Mouse (Mus musculus): ENCODE measurements around the gene Ttc7. TPM values are rescaled to one million over a fixed set of nuclear protein-coding genes. Genes with fewer than 3 reads are reported as not detected.
"Not testable (repeated sequence)": the region's sequence is repeated elsewhere in the genome, so short reads cannot be mapped to it uniquely, and the experiment has no call there.

Gene Ttc7
- total RNA-seq, 2 experiments from 2014 or later: 47.8 to 58.5 TPM

DNA sequence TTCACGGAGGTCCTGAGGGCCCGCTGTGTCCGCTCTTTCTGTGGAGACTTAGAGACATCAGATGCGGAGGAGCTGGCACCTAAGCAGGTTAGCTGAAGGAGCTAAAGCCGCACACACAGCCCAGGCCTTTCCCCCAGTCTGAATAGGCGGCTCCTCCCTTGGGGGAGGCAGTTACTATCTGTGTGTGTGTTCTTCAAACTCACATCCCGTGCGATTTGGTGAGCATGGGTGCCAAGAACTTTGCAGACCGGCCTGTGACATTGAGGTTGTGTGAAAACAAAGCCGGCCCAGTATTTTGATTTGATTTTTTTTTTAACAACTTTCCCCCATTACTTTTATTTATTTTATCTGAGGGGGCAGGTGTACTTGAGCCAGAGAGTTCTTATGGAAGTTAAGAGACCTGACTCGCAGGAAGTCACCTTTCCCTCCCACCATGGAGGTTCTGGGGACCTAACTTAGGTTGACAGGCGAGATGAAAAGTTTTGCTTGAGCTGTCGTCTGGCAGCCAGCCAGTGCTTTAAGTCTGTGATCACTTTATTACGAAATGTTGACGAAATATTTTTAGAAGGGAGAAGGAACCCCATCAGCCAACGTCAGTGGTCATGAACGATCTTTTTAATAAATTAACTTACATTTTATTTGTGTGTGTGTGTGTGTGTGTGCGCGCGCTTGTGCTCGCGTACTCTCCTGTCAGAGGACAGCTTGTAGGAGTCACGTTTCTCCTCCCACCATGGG, 3.2 kb downstream of the Ttc7 start:
- no peak for ATAC-seq (replicated peaks; ENCODE audit: poor library complexity)

DNA sequence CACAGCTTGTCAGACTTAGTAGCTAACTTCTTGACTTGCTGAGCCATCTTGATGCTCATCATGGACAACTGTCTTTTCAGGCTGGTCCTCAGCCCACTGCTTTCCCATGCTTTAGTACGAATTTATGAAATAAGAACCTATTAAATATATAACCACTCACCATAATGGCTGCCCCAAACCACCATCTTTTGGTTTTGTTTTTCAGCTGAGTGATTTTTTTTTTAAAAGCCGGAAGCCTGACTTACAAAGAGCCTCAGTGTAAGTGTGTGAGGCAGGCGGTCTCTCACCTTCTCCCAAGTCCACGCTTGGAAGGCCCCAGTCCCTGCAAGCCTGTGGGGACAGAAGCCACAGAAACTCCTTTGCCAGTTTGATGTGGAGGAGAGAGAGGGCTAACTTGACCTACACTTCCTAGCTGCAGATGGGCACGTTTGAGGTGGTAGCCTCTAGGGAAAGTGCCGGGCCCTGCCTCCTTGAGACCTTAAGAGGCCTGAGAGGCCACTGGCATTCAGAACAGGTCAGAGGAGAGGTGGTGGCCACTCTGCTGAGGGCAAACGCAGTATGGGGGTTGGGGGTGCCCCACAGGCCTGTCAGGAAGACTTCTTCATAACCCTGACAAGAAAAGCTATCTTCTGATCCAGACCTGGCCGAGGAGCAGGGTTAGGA, 3.9 kb downstream of the Ttc7 start:
- ATAC-seq (replicated peaks; ENCODE audit: poor library complexity): no peak

DNA sequence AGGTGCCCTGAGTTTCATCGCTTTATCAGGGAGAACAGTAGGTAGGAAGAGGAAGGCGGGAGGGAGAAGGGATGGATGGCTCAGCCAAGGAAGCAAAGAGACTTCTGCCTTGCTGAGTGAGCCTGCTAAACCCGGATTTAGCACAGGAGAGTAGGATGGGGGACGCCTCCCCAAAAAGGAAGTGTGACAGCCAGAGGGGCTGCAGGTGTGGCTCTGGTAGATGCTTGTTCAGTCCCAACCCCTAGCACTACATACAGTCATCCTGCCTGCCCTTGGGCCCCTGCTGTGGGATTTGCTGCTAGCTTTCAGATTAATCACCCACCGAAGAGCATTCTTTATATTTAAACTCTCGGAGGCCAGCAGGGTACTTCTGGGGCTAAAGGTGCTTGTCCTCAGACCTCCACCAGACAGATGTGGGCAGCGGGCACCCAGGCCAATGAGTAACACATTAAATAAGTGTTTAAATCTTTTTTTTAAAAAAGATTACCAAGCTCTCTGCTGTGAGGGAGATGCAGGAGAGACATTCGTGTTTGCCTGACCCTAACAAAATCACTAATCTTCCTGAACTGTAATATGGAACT, 4.6 kb downstream of the Ttc7 start:
- no peak for ATAC-seq (replicated peaks; ENCODE audit: poor library complexity)

DNA sequence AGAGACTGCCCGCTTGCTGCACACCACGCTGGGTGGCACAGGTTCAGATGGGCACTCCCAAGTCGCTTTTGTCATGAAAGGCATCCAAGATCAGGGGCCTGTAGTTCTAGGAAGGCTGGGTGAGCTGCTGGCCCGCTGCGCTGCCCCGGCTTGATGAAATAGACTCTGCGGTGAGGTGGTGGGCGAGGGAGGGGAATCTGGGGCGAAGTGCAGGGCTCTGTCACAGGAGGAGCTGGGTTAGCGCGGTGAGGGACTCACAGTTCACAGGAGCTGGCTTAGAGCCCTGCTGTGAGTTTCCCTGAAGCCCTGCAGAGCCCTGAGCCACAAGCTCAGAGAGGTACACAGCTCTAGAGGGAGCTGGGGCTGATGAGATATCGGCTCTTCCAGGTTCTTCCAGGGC, 5.4 kb downstream of the Ttc7 start:
- no peak for ATAC-seq (replicated peaks; ENCODE audit: poor library complexity)

DNA sequence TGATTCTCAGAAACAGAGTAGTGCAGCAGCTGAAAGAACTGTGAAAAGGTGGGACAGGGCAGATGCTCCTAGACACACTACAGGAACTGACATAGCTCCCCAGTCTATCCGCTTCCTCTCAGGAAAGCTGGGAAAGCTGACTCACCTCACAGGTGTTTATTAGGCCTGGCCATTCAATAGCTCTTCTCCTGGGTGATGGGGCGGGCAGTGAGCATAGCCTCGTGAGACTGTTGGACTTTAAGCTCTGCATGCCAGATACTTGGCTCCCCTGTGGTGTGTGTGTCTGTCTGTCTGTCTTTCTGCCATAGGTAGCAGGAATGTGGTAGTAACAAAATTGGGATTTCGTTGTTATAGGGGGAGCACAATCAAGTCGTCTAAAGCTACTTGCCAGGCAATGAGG, 6.7 kb downstream of the Ttc7 start:
- no peak for ATAC-seq (replicated peaks; ENCODE audit: poor library complexity)

DNA sequence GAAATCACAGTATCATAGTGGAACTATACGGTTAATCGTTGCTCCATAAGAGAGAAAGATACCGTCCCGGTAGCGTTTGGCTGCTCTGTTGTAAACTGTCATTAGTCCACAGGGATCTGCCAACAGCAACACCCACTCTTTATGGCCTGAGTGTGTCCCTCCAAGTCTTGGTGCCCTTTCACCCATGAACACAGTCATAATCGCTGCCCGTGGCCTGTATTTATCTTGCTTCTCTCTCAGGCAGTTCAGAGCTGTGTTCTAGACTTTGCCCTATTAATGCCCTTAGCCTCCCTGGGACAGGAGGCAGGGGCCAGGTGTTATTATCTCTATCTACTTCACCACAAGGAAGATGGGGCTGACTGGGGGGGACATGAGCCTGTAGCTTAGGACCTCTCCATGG, 8.4 kb downstream of the Ttc7 start:
- ATAC-seq (replicated peaks; ENCODE audit: poor library complexity): no peak

DNA sequence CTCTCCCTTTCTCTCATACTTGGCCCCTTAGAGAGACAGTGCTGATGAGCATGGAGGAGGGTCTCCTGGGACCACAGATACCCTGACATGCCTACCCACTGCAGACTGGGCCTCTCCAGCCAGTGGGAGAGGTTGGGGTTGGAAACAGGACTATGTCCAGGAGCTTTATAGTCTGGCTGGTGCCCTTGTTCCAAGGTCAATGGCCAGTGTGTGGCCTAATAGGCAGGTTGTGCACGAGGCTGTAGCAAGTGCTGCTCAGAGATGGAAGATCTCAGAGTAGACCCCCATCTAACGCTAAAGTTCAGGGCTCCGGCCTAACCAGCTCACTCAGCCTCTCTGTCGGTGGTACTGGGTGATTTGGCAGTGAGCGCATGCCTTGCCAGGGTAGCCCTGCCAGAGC, 9.1 kb downstream of the Ttc7 start:
- no peak for ATAC-seq (replicated peaks; ENCODE audit: poor library complexity)

DNA sequence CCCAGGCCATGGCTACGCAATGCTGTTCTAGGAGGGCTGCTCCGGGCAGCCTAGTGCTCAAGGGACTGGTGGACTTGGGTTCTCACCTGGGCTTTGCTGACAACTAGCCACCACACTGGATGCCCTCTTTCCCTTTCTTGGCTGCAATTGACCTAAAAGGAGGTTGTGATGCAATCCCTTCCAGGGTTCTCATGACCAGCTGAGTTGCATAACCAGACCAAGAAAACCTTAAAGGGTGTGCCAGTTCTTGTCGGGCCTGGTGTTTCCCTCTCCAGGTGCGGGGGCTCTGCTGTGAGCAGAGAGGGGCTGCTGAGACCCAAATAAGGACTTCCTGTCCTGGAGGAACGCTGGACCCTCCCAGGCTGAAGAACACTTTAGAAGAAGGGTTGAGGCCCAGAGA, 10.4 kb downstream of the Ttc7 start:
- peak; percentile 79 for ATAC-seq (replicated peaks; ENCODE audit: poor library complexity)

DNA sequence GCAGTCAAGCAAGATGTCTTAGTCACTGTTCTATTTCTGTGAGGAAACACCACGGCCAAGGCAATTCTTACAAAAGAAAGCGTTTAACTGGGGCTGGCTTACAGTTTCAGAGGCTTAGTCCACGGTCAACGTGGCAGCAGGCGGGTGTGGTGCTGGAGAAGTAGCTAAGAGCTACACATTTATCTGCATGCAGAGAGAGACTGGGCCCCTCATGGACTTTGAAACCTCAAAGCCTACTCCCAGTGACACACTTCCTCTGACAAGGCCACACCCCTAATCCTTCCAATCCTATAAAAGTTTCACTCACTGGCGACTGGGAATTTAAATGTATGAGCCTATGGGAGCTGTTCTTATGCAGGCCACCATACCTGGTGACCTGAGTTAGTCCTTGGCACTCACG, 13.1 kb downstream of the Ttc7 start:
- ATAC-seq (replicated peaks; ENCODE audit: poor library complexity): no peak

DNA sequence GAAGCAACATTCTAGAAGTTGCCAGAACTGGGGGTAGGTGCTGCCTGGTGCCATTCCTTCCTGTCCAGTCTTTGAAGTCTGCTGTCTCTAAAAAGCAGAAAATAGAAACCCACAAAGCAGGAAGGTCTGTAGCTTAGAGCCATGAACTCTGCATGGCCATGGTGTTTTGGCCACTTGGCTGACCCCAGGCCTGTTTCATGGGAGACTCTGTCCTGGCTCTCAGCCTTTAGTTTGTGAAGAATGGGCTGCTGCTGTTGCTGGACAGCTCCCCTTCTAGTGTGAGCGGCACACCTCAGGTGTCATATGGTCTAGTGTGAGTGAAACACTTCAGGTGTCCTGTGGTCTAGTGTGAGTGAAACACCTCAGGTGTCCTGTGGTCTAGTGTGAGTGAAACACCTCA, 14.0 kb downstream of the Ttc7 start:
- not testable (repeated sequence) for ATAC-seq (replicated peaks; ENCODE audit: poor library complexity)

DNA sequence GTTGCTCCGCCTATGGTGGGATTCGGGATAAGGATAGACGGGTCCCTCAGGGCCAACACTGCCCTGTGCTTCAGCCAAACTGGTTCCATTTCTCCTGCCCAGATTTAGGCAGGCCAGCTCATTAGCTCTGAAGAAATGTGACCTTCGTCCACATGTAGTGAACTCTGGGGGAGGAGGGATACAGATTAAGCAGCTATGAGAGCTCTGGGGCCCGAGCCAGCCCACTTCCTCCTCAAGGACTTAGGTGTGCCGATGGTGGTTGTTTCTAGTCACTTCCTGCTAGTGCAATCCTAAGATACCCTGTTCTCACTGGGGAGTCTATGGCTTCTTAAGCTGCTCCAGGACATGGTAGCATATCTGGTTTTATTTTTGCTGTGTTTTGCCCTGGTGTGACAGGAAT, 16.3 kb downstream of the Ttc7 start:
- ATAC-seq (replicated peaks; ENCODE audit: poor library complexity): peak; percentile 54

DNA sequence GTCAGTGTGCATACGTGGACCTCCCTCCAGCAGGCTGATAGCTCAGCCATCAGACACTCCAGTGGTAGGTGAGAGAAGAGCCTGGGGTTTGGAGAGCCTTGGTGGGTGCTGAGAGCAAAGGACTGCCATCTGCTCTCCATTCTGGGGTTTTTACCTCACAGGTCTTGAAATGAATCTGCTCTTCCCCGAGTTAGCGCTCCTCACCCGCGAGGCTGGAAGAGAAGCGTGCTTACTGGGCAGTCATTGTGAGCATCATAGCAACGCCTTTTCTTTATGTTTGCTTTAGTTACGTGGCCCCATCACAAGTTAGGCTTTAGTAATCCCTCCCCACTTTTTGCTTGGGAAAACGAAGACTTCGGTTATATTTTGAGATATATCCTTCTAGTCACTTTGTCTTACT, 17.7 kb downstream of the Ttc7 start:
- ATAC-seq (replicated peaks; ENCODE audit: poor library complexity): no peak

DNA sequence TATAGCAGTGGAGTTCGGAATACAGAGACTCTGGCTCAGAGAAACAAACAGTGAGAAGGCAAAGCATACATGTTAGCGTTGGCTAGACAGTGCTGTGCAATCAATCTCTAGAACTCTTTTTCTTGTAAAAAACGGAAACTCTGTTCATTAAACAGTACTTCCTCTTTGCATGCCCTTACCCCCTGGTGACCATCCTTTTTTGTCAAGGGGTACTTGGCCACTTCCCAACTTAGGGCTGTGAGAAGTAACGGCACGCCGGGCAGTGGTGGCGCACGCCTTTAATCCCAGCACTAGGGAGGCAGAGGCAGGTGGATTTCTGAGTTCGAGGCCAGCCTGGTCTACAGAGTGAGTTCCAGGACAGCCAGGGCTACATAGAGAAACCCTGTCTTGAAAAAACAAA, 18.9 kb downstream of the Ttc7 start:
- ATAC-seq (replicated peaks; ENCODE audit: poor library complexity): peak; percentile 46

DNA sequence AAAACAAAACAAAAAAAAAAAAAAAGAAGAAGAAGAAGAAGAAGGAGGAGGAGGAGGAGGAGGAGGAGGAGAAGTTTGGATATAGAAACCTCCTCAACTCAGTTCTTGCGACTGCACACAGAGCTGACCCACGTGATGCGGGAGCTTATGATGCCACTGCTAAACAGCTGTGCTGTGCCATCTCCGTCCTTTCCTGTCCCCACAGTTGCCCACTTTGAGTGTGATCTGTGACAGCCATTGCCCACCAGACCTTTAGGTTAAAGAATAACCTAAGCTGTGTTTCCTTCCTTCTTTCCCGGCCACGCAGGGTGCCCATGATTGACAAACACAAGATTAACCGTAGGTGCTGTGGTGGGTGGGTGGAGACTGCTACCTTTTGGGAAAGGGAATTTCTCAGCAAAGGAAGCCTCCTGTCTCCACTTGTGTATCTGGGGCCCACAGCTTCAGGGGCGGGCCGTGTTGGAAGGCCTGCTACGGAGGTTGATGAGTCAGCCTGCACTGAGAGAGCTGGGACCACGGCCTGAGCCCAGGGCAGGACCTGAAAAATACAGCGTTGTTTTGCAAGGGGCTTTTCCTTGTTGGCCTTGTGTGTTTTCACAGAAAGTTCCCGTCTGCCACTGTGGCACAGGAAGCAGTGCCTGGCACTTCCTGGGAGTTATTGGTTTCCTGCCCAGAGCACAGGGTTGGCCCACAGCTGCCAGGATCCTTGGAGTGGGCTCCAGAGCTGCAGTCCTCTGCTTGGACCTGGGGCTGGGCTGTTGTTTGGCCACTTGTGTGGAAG, 19.5 kb downstream of the Ttc7 start:
- peak; percentile 58 for ATAC-seq (replicated peaks; ENCODE audit: poor library complexity)

DNA sequence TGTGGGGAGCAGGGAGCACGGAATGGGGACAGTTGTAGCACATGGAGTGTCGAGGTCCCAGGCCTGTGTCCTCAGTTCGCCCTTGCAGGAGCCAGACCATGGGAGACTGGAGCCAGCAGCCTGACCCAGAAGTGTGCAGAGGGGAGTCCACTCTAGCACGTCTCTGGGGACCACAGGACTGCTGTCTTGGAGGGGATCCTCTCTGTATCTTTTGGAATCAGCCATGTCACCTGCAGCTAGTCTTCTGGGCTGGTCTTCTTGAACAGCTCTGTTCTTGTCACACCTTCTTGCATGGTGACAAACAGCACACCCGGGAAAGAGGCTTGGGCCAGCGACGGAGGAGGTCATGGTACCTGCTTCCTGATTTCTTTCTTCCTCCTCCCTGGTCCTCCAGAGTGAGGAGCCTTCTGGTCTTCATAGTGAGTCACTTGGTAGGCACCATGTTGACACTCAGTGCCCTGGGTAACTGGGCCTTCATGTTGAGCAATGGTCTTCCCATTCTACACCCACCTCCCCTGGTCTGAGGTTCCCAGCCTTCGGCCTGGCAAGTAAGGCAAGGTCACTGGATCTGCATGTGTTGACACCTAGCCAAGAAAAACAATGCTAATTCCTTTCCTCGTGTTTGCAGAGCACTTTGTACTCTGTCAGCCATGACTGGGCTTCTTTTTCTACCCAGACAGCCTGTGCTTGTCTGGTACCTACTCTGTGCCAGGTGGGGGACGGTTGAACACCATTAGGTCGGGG, 21.6 kb downstream of the Ttc7 start:
- ATAC-seq (replicated peaks; ENCODE audit: poor library complexity): peak; percentile 62

DNA sequence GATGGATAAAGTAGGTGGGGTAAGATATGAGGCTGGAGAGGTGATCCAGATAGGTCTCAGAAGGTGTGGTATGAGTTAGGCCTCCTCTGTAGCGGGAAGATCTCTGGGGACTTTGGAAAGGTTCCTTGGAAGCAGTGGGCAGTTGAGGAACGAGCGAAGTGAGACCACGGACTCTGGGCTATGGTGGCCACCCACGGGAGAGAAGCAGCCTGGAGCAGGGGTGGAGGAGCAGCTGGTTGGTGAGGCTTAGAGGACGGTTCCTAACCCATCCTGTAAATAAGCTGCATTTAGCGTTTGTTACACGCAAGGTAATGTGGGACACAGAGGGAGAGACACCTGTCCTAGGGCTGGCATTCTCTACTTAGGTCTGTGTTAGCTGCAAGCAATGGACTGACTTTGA, 22.4 kb downstream of the Ttc7 start:
- no peak for ATAC-seq (replicated peaks; ENCODE audit: poor library complexity)

DNA sequence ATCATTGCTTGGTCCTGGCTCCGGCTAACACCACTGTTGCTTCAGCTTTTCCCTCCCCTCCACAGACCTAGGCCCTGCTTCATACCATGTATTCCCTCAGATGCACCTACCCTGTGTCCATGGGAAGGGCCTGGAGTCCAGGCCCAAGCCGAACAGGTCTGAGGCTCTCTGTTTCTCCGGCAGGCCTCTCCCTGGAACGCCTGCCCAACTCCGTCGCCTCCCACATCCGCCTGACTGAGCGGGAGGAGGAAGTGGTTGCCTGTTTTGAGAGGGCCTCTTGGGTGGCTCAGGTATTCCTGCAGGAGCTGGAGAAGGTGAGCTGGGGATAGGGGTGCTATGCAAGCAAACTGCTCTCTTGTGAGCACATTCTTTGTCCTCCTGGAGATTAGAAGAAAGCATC, 24.1 kb downstream of the Ttc7 start:
- ATAC-seq (replicated peaks; ENCODE audit: poor library complexity): no peak

DNA sequence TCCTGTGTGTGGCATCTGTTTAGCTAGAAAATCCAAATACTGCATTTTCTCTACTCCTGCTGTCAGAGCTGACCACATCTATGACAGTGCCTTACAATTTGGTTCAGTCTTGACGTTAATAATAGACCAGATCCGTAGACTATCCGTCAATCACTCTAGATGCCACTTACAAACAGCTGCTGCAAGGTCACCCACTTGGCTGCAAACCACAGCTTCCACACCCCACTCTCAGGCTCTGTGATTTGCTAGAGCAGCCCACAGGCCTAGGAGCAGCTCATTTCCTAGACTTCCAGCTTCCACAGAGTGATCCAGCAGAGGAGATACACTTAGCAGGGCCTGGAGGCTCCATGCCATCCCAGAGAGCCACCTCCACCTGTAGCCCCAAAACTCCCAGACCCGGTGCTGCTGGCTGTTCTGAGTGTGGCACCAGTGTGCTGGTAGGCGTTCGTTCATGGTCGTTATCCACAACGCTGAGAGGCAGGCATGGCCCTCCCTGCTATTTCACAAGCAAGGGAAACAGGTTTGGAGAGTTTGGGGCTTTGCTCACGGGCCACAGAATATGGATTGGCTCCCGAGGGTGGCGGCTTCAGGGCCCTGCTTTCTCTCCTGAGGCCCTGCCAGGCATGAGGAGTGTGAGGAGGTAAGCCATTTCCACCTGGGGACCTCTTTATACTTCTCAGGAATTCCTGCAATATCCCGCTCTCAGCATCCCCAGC, 26.5 kb downstream of the Ttc7 start:
- ATAC-seq (replicated peaks; ENCODE audit: poor library complexity): no peak

DNA sequence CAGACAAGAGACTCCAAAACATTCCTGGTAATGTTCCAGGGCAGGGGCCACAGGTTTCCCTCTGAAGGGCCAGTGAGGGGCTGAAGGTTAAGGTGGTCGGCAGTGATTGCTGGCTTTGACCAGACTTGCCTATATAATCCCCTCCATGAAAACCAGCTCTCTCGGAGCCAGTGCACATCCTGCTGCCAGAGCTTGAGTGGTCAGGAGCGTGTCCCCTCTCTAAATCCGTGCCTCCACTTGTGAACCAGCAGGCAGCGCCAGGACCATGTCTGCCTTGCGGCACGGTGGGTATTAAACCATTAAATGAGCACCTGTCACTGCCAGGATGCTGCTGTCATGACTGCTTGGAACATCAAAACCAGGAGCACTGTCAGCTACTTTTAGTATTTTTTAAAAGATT, 27.8 kb downstream of the Ttc7 start:
- no peak for ATAC-seq (replicated peaks; ENCODE audit: poor library complexity)

DNA sequence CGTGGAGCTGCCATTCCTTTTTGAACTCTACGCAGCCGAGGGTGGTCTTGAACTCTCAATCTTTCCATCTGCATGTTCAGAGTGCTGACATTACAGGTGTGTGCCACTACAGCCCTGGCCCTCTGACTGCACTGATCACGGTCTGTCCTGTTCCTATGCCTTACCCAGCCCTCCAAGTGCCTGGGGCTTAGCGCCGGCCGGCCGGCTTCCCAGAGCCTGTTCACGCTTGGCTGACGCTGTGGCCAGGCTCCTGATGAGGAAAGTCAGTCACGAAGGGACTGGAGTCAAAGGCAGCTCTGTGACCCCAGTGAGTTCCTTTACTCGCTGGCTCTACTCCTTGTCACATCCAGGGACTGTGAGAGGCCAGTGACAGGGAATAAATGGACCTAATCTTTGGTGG, 29.7 kb downstream of the Ttc7 start:
- no peak for ATAC-seq (replicated peaks; ENCODE audit: poor library complexity)
